Mouse (Mus musculus) ES-Bruce4 (cell line): Measurements from ENCODE around the gene Rdm1. TPM values are rescaled to one million over a fixed set of nuclear protein-coding genes. Genes with fewer than 3 reads are reported as not detected.

Source experiments
- H3K27ac ChIP-seq: 2 replicates; pipeline ENCODE4 v1.5.1; 2012; ENCODE audit warnings: low read length, inconsistent platforms; ENCODE audit not compliant: insufficient read depth
- H3K27me3 ChIP-seq: 2 replicates; pipeline ENCODE4 v1.6.1; 2012; ENCODE audit warnings: mild to moderate bottlenecking, low read length, inconsistent platforms; ENCODE audit not compliant: control insufficient read depth, poor library complexity, insufficient read depth, severe bottlenecking
- H3K36me3 ChIP-seq: 2 replicates; pipeline ENCODE4 v1.6.1; 2012; ENCODE audit warnings: inconsistent platforms, mild to moderate bottlenecking, low read length, moderate library complexity; ENCODE audit not compliant: control insufficient read depth, poor library complexity, insufficient read depth, severe bottlenecking
- H3K4me1 ChIP-seq: one replicate; pipeline ENCODE4 v1.8.1; 2011; ENCODE audit warnings: low read length; ENCODE audit not compliant: control insufficient read depth, insufficient read depth
- H3K4me3 ChIP-seq: 2 replicates; pipeline ENCODE4 v1.5.1; 2011; ENCODE audit warnings: low read depth, mild to moderate bottlenecking, low read length
- H3K9ac ChIP-seq: 2 replicates; pipeline ENCODE4 v1.6.1; 2012; ENCODE audit warnings: low read depth, mild to moderate bottlenecking, inconsistent platforms; ENCODE audit not compliant: poor library complexity, severe bottlenecking
- H3K9me3 ChIP-seq: replicated peaks from 2 replicates; pipeline ENCODE4 v1.6.1; 2012; ENCODE audit warnings: mild to moderate bottlenecking, low read length, inconsistent platforms; ENCODE audit not compliant: control insufficient read depth, poor library complexity, insufficient read depth, severe bottlenecking
- CTCF ChIP-seq: IDR thresholded peaks from one replicate; pipeline ENCODE4 v1.8.1; 2011; ENCODE audit warnings: low read depth, low read length
- EP300 ChIP-seq: IDR thresholded peaks from 2 replicates; pipeline ENCODE4 v1.6.1; 2011; ENCODE audit warnings: low read depth, low read length; ENCODE audit not compliant: insufficient read depth
- POLR2A ChIP-seq: IDR thresholded peaks from one replicate; pipeline ENCODE4 v1.8.1; 2011; ENCODE audit warnings: low read length; ENCODE audit not compliant: insufficient read depth
- polyA plus RNA-seq: library from polyadenylated mRNA; stranded (reverse); fragments of >200 nt; gene quantifications from 2 replicates; pipeline ENCODE4 v1.2.4, GENCODE M21; 2011; ENCODE audit warnings: low read depth; ENCODE audit not compliant: missing spikeins, insufficient read depth, insufficient read length

The Rdm1 gene
- polyA plus RNA-seq, 1 experiment, result 64.0 TPM

DNA sequence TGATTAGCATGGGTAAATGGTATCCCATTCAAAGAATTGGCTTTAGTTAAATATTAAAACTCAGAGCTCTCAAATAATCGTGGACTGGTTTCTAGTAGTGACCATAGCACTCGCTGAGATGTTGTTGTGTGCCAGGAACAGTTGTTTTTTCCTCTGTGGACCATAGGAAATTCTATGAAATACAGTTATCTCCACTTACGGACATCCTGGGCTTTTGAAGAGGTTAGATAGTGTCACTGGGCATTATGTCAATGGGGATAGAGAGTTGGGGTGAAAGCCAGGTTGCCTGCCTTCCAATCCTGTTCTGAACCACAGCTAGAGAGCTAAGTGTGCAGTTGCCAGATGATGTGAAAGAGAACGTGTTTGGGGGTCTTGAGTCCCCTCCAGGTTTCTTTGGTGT, 41.2 kb upstream of the Rdm1 start:
- H3K9ac ChIP-seq, result no peak overlapping the region
- no peak overlapping the region for H3K4me3 ChIP-seq
- no peaks in the 10 kb centered on the region for H3K36me3 ChIP-seq
- TF ChIP-seq POLR2A (no peak), CTCF (no peak), EP300 (no peak)
- H3K9me3 ChIP-seq, result no peaks in the 10 kb centered on the region
- H3K4me1 ChIP-seq, result peaks cover 5% of the 10 kb centered on the region
- H3K27me3 ChIP-seq, result no peaks in the 10 kb centered on the region
- no peak overlapping the region for H3K27ac ChIP-seq

DNA sequence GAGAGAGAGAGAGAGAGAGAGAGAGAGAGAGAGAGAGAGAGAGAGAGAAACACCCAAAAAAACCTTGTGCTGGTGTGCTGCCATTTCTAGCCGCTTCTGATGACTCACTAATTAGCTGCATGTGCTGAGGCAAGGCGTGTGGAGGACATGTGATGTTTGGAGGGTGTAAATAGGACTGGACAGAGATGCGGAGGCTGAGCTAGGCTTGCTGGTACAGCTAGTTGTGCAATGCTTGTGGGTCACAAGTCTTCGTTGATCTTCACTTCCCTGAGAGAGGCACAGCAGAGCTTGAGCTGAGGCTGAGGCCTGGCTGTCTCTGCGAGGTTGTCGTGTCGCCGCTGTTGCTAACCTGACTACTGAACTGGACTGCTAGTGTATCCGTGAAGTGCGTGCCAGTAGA, 39.3 kb upstream of the Rdm1 start:
- Histone ChIP-seq H3K4me1 (peaks cover 7% of the 10 kb centered on the region), H3K9ac (no peak overlapping the region), H3K4me3 (no peak overlapping the region), H3K27me3 (no peaks in the 10 kb centered on the region), H3K27ac (no peak overlapping the region), H3K9me3 (no peaks in the 10 kb centered on the region), H3K36me3 (no peaks in the 10 kb centered on the region)
- TF ChIP-seq POLR2A, result no peak
- TF ChIP-seq CTCF, result no peak
- no peak for TF ChIP-seq EP300

DNA sequence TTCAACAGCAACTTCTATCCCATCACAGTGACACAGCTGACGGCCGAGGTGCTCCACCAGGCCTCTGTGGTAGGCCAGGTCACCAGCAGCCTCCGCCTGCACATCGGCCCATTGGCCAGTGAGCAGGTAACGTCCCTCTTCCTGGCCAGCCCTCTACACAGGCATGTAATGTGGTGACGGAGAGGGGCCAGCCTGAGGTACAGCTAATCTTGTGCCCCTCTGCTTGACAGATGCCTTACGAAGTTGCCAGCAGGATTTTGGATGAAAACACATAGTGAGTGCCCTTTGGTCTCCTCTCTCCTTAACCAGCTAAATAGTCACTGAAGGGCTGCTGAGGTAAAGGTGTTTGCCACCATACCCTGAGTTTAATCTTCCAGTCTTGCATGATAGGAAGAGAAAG, 38.1 kb upstream of the Rdm1 start:
- Histone ChIP-seq H3K9ac (no peak overlapping the region), H3K36me3 (no peaks in the 10 kb centered on the region), H3K9me3 (no peaks in the 10 kb centered on the region), H3K27ac (0 out of 2 replicates have a peak overlapping the region, but pooled peaks have one; percentile 21), H3K4me3 (no peak overlapping the region), H3K27me3 (no peaks in the 10 kb centered on the region), H3K4me1 (peaks cover 3% of the 10 kb centered on the region)
- TF ChIP-seq CTCF, result no peak

DNA sequence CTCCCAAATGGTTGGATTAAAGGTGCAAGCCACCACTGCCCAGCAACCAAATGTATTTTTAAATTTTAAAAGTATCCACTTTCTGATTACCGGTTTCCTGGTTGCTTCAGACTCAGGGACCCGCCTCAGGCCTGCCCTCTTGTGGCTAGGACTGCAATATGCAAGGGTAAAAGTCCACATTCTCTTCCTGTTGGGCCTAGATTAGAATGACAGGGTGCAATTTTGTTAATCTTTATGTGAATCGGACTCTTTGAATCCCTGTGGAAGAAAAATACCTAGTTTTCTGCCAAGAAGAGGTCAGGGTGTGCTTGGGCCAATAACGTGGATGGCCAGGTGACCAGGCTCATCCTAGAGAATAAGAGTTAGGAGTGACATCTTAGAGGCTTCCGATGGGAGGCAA, 37.6 kb upstream of the Rdm1 start:
- Histone ChIP-seq H3K9ac (peak overlapping the region; percentile 1; the same call in 1 of the 2 replicates), H3K36me3 (no peaks in the 10 kb centered on the region), H3K4me1 (peaks cover 3% of the 10 kb centered on the region), H3K9me3 (no peaks in the 10 kb centered on the region), H3K27ac (peak overlapping the region; percentile 21), H3K27me3 (no peaks in the 10 kb centered on the region), H3K4me3 (no peak overlapping the region)
- TF ChIP-seq EP300, result no peak
- TF ChIP-seq CTCF, result peak; percentile 72

DNA sequence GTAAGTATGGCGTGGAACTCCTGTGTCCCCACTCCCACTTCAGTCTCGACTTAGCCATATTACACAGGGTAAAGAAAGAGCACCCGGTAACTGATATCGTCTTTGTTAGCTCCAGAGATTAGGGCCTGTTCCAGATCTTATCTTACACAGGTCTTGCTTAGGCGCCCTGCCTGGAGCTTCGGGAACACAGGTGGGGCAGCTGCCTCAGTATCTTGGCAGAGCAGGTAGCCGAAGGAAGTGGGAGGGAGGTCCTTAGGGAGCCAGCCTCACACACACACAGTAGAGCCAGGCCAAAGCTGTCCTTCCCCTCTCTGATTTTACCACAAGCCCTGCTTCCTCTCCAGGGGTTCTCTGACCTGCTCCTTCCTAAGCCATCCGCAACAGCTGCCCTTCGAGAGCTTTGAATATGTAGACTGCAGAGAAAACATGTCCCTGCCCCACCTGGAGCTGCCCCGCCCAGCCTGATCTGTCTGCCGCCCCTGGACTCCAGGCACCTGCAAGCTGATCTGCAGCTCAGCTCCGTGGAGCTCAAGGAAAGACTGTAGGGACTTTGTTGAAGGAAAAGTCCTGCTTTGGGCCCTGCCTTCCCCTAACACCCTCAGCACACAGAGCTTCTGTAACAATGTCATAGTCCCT, 36.9 kb upstream of the Rdm1 start:
- H3K4me3 ChIP-seq, result peak overlapping the region; percentile 21

DNA sequence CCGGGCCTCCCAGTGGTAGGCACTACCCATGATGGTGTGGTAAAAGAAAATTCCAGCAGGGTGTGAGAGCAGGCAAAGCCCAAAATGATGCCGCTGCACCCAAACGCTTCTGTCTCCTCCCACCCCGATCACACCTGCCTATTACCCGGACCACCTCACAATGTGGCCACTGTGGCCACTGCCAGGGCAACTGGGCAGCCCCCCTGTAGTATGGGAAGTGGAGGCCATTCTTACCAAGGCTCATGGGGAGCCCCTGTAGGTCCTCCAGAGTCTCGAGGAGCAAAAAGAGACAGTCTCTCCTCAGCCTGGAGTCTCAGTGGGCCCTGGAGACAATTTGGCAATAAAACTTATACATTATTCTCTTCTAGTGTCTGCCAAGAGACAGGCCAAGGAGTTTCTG, 27.8 kb upstream of the Rdm1 start, which contains the start of gene Gm11634:
TSS of gene Gm11634 (minus strand) at position 101 of the 400 bp plus-strand sequence.
- no peaks in the 10 kb centered on the region for H3K27me3 ChIP-seq
- no peaks in the 10 kb centered on the region for H3K4me1 ChIP-seq
- TF ChIP-seq EP300, result no peak
- no peak for TF ChIP-seq CTCF
- no peak for TF ChIP-seq POLR2A
- no peak within 1 kb of the TSS for H3K4me3 ChIP-seq
- H3K9ac ChIP-seq, result peak within 1 kb of the TSS; percentile 61; the same call in 1 of the 2 replicates
- H3K27ac ChIP-seq, result no peak within 1 kb of the TSS
- no peaks in the 10 kb centered on the region for H3K9me3 ChIP-seq
- no peaks in the 10 kb centered on the region for H3K36me3 ChIP-seq

More for the DNA sequence above, 36.9 kb upstream of the Rdm1 start:
- Histone ChIP-seq H3K9me3 (no peaks in the 10 kb centered on the region), H3K4me1 (peaks cover 3% of the 10 kb centered on the region), H3K9ac (peak overlapping the region; percentile 1; the same call in 1 of the 2 replicates), H3K27me3 (no peaks in the 10 kb centered on the region), H3K27ac (peak overlapping the region; percentile 27), H3K36me3 (no peaks in the 10 kb centered on the region)
- TF ChIP-seq EP300 (peak; percentile 66; the same call in 1 of the 2 replicates), CTCF (no peak), POLR2A (no peak)
